Mouse (Mus musculus): ENCODE measurements at regions not wholly inside any gene's neighbourhood (a gene's known extent, or its start where the extent isn't known, plus 50 kb on each side); places are given as distances from the start of the nearest gene placed in this dataset.

DNA sequence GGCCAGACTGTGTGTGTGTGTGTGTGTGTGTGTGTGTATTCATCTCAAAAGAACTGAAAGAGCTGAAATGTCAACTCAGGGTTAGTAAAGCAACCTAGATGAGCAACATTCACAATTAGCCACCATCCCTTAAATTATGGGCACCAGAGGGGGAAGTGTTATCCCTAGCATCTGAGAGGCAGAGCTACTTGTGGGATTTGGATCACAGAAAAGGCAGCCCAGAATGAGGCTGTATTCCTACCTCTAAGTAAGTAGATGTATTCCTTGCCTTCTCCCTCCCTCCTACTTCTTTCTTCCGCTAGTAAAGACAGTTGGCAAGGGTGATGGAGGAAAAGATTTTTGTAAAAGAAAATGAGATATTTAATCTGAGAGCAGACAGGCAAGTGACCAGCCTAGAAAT is 131.6 kb downstream of the Emp1 start:
- Histone ChIP-seq H3K4me1 (ENCODE audit: control insufficient read depth, insufficient read depth, insufficient read length, low read length) (no peaks in the 10 kb centered on the region), H3K4me3 (ENCODE audit: low read depth, low read length) (no peak overlapping the region), H3K27ac (ENCODE audit: insufficient read depth, low read depth, low read length) (no peak overlapping the region), H3K27me3 (ENCODE audit: control insufficient read depth, insufficient read depth, low read length) (no peaks in the 10 kb centered on the region), H3K36me3 (ENCODE audit: control insufficient read depth, insufficient read depth, low read length) (no peaks in the 10 kb centered on the region)
- WGBS, result 91% methylated on average over 1 of the region's 1 CpGs
- no peak for TF ChIP-seq CTCF (IDR thresholded peaks at IDR 0.05; ENCODE audit: extremely low read depth, insufficient read length, insufficient replicate concordance, low read depth, low read length)
- TF ChIP-seq POLR2A (IDR thresholded peaks at IDR 0.05; ENCODE audit: low read depth, low read length), result no peak

DNA sequence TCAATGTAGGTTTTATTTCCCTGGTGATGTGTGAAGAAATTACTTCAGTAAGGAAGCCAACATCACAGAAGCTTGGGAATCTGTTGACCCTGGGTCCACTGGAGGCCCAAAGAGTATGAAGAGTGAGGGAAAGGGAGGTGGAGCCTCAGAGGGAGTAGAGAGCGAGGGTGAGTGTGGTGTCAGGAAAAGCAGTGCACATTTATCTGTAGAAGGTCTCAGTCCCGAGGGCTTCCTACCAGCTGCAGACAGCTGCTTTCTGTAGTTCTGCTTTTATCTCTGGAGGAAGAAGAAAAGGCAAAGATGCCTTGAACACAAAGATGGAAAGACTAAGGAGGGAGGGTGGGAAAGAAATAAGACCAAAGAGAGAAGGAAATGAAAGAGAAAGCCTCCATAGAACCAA is 133.5 kb downstream of the Emp1 start:
- WGBS, result 45% methylated on average over 2 of the region's 2 CpGs

DNA sequence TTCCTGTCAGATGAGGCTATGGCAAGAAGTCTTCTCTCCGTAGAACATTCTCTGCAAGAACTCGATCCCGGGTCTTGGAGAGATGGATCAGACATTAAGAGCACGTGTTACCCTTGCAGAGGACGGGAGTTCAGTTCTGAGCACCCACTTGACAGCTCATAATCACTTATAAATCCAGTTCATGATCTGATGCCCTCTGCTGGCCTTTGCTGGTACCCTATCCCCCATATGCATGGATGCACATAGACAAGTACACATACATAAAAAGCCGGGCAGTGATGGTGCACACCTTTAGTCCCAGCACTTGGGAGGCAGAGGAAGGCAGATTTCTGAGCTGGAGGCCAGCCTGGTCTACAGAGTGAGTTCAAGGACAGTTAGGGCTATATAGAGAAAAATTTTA is 136.2 kb downstream of the Emp1 start:
- H3K36me3 ChIP-seq (ENCODE audit: control insufficient read depth, insufficient read depth, low read length), result no peaks in the 10 kb centered on the region
- 84% methylated on average over 6 of the region's 6 CpGs for WGBS
- H3K27me3 ChIP-seq (ENCODE audit: control insufficient read depth, insufficient read depth, low read length), result no peaks in the 10 kb centered on the region
- no peaks in the 10 kb centered on the region for H3K4me1 ChIP-seq (ENCODE audit: control insufficient read depth, insufficient read depth, insufficient read length, low read length)
- no peak for TF ChIP-seq CTCF (IDR thresholded peaks at IDR 0.05; ENCODE audit: extremely low read depth, insufficient read length, insufficient replicate concordance, low read depth, low read length)
- TF ChIP-seq POLR2A (IDR thresholded peaks at IDR 0.05; ENCODE audit: low read depth, low read length), result no peak
- H3K4me3 ChIP-seq (ENCODE audit: low read depth, low read length), result no peak overlapping the region
- no peak overlapping the region for H3K27ac ChIP-seq (ENCODE audit: insufficient read depth, low read depth, low read length)

More for the DNA sequence above, 133.5 kb downstream of the Emp1 start:
- no peaks in the 10 kb centered on the region for H3K27me3 ChIP-seq (ENCODE audit: control insufficient read depth, insufficient read depth, low read length)
- no peak overlapping the region for H3K4me3 ChIP-seq (ENCODE audit: low read depth, low read length)
- no peaks in the 10 kb centered on the region for H3K36me3 ChIP-seq (ENCODE audit: control insufficient read depth, insufficient read depth, low read length)
- H3K27ac ChIP-seq (ENCODE audit: insufficient read depth, low read depth, low read length), result no peak overlapping the region
- TF ChIP-seq POLR2A (IDR thresholded peaks at IDR 0.05; ENCODE audit: low read depth, low read length) (no peak), CTCF (IDR thresholded peaks at IDR 0.05; ENCODE audit: extremely low read depth, insufficient read length, insufficient replicate concordance, low read depth, low read length) (no peak)
- no peaks in the 10 kb centered on the region for H3K4me1 ChIP-seq (ENCODE audit: control insufficient read depth, insufficient read depth, insufficient read length, low read length)

- WGBS, result 62% methylated on average over 3 of the region's 3 CpGs
- H3K4me3 ChIP-seq (ENCODE audit: low read depth, low read length), result no peak overlapping the region
- no peak overlapping the region for H3K27ac ChIP-seq (ENCODE audit: insufficient read depth, low read depth, low read length)
- no peaks in the 10 kb centered on the region for H3K27me3 ChIP-seq (ENCODE audit: control insufficient read depth, insufficient read depth, low read length)
- no peaks in the 10 kb centered on the region for H3K4me1 ChIP-seq (ENCODE audit: control insufficient read depth, insufficient read depth, insufficient read length, low read length)
- no peaks in the 10 kb centered on the region for H3K36me3 ChIP-seq (ENCODE audit: control insufficient read depth, insufficient read depth, low read length)
- TF ChIP-seq POLR2A (IDR thresholded peaks at IDR 0.05; ENCODE audit: low read depth, low read length) (no peak), CTCF (IDR thresholded peaks at IDR 0.05; ENCODE audit: extremely low read depth, insufficient read length, insufficient replicate concordance, low read depth, low read length) (no peak)
These were observed 138.0 kb downstream of the Emp1 start for GRCm38 (mm10) chr6:135500381-135500780.

DNA sequence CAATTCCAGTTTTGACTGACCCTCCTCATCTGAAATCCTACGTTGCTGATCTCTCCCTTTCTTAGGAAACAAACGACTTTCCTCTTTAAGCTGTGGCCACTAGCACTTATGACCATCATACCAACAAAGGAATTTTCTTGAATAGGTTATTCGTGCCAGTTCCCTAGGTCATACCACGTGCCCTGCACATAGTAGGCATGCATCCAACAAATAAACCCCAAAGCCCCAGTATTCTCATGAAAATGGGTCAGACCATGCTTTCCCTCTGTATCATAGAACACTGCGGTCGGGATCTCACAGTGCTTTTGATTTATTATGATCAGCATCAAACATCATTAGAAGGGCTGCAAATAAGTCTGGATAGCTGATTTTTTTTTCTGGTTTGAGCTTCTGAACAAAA is 139.4 kb downstream of the Emp1 start:
- H3K4me1 ChIP-seq (ENCODE audit: control insufficient read depth, insufficient read depth, insufficient read length, low read length), result no peaks in the 10 kb centered on the region
- no peaks in the 10 kb centered on the region for H3K36me3 ChIP-seq (ENCODE audit: control insufficient read depth, insufficient read depth, low read length)
- H3K27ac ChIP-seq (ENCODE audit: insufficient read depth, low read depth, low read length), result no peak overlapping the region
- no peaks in the 10 kb centered on the region for H3K27me3 ChIP-seq (ENCODE audit: control insufficient read depth, insufficient read depth, low read length)
- no peak overlapping the region for H3K4me3 ChIP-seq (ENCODE audit: low read depth, low read length)
- no peak for TF ChIP-seq POLR2A (IDR thresholded peaks at IDR 0.05; ENCODE audit: low read depth, low read length)
- 74% methylated on average over 6 of the region's 6 CpGs for WGBS

DNA sequence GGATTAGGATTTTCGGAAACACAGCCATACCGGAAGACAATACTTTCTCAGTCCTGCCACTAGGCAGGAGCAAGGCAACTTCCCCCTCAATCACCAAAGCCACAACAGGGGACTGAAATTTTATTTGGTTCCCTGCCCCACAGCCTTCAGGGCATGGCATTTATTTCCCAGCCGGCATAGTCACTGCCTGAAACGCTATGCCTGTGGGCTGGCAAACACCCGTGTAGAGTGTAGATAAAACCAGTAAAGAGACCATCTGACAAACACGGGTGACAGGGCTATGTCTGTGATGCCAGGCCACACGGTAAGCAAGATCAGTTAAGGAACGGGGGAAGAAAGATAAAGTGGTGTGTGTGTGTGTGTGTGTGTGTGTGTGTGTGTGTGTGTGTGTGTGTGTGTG is 140.1 kb downstream of the Emp1 start:
- Histone ChIP-seq H3K27me3 (ENCODE audit: control insufficient read depth, insufficient read depth, low read length) (no peaks in the 10 kb centered on the region), H3K27ac (ENCODE audit: insufficient read depth, low read depth, low read length) (no peak overlapping the region), H3K4me3 (ENCODE audit: low read depth, low read length) (no peak overlapping the region), H3K36me3 (ENCODE audit: control insufficient read depth, insufficient read depth, low read length) (no peaks in the 10 kb centered on the region), H3K4me1 (ENCODE audit: control insufficient read depth, insufficient read depth, insufficient read length, low read length) (no peaks in the 10 kb centered on the region)
- TF ChIP-seq CTCF (IDR thresholded peaks at IDR 0.05; ENCODE audit: extremely low read depth, insufficient read length, insufficient replicate concordance, low read depth, low read length) (no peak), POLR2A (IDR thresholded peaks at IDR 0.05; ENCODE audit: low read depth, low read length) (no peak)
- 45% methylated on average over 8 of the region's 8 CpGs for WGBS

DNA sequence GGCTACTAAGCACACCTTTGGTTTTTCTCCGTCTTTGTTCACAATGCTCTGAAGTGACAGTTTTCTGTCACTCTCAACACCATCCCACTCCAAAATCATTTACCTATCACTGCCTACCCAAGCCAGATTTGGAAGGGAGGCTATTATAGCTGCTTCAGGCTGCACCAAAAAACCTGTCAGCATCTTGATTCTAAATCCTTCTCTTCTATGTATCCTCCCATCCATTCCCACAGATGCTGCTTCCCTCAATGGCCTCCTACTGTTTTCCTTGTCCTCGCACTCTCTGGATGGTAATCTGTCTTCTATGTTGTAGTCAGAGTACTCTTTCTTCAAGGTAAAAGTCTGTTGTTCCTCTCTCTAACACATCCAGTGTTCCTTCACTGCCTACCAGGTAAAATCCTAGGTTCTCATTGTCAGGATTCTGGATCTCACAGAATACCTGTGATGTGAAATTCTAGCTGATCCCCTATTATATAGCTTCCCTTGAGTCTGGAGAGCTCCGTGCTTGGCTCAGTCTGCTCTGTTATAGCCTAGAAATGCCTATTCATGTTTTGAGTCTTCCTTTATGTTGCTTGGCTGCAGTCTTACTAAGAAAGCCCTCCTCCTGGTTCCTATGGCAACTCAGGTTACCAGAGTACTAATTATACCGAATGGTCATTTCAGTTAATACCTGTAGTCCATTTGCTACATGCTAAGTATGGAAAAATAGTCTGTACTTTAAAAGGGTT is 156.5 kb downstream of the Emp1 start:
- H3K4me3 ChIP-seq (ENCODE audit: low read depth, low read length), result no peak overlapping the region
- no peaks in the 10 kb centered on the region for H3K27me3 ChIP-seq (ENCODE audit: control insufficient read depth, insufficient read depth, low read length)
- no peaks in the 10 kb centered on the region for H3K4me1 ChIP-seq (ENCODE audit: control insufficient read depth, insufficient read depth, insufficient read length, low read length)
- no peak overlapping the region for H3K27ac ChIP-seq (ENCODE audit: insufficient read depth, low read depth, low read length)
- H3K36me3 ChIP-seq (ENCODE audit: control insufficient read depth, insufficient read depth, low read length), result no peaks in the 10 kb centered on the region
- TF ChIP-seq POLR2A (IDR thresholded peaks at IDR 0.05; ENCODE audit: low read depth, low read length), result no peak
- TF ChIP-seq CTCF (IDR thresholded peaks at IDR 0.05; ENCODE audit: extremely low read depth, insufficient read length, insufficient replicate concordance, low read depth, low read length), result no peak
- 90% methylated on average over 4 of the region's 4 CpGs for WGBS

Data from small intestine, adult 2 months (tissue).